ENCODE assay signal across 8 mouse cellular contexts in the genomic region with DNA sequence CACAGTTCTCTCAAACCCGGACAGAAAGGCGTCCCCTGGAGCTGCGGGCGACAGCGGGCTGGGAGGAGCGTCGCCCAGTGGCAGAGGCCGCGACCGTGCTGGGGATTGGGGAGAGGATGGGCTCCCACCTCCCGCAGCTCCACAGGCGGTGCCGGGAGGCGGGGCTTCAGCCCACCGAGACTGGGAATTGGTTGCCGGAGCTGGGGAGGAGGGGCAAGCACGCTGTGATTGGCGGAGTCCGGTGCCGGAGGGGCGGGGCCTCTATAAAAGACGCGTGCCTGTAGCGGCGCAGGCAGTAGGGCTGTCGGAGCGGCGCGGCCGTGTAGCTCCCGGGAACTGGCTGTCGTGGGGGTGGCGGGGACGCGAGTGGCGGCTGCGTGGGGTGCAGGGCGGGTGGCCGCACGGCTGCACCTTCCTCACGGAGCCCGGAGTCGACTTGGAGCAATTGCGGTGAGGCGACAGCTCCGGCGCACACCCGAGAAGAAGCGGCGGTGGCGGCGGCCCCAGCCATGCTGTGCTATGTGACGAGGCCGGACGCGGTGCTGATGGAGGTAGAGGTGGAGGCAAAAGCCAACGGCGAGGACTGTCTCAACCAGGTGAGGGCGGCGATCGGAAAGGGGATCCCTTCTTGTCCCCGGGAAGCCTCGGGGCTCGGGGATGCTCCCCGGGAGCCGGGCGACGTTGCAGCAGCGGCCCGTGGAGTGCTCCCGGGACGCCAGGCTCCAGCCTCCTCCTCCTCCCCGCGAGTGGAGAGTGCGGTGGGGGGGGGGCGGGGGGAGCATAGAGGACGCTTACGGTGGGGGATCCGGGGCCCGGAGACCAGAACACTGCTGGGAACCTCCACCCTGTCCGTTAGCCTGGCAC. TPM values are rescaled to one million over a fixed set of nuclear protein-coding genes. Genes with fewer than 3 reads are reported as not detected.
DNase-seq lines count a peak whose midpoint lies in the region; ATAC-seq and TF ChIP-seq lines count a peak whose summit lies in the region.

Gene Mylip (plus strand): TSS at position 295 of the 864 bp plus-strand sequence.

- H3K4me1 ChIP-seq in bone marrow macrophage, adult 2 months (ENCODE audit: control insufficient read depth, insufficient read depth, low read length): peaks cover 26% of the 10 kb centered on the region
- H3K4me1 ChIP-seq in embryonic facial prominence, embryonic 15.5 days: peaks cover 34% of the 10 kb centered on the region
- peaks cover 42% of the 10 kb centered on the region for H3K4me1 ChIP-seq in limb, embryonic 13.5 days
- peaks cover 18% of the 10 kb centered on the region for H3K4me1 ChIP-seq in midbrain, embryonic 15.5 days

- peak within 1 kb of the TSS; percentile 76 for H3K4me2 ChIP-seq in embryonic facial prominence, embryonic 15.5 days (replicated peaks)
- peak within 1 kb of the TSS; percentile 86 for H3K4me2 ChIP-seq in limb, embryonic 13.5 days (replicated peaks)
- peak within 1 kb of the TSS; percentile 88 for H3K4me2 ChIP-seq in midbrain, embryonic 15.5 days

- H3K9me3 ChIP-seq in embryonic facial prominence, embryonic 15.5 days (replicated peaks): no peaks in the 10 kb centered on the region
- no peaks in the 10 kb centered on the region for H3K9me3 ChIP-seq in limb, embryonic 13.5 days
- H3K9me3 ChIP-seq in midbrain, embryonic 15.5 days: no peaks in the 10 kb centered on the region

- ATAC-seq in embryonic facial prominence, embryonic 15.5 days (ENCODE audit: insufficient number of reproducible peaks, low FRiP score, low TSS enrichment, low read depth): peak; percentile 95
- peak; percentile 93 for ATAC-seq in limb, embryonic 13.5 days (ENCODE audit: low FRiP score, low read depth)
- peak; percentile 99 for ATAC-seq in midbrain, embryonic 15.5 days (replicated peaks)

- H3K4me3 ChIP-seq in bone marrow macrophage, adult 2 months (ENCODE audit: insufficient read depth, low read length): peak within 1 kb of the TSS; percentile 80
- H3K4me3 ChIP-seq in embryonic facial prominence, embryonic 15.5 days (replicated peaks): peak within 1 kb of the TSS; percentile 90
- H3K4me3 ChIP-seq in limb, embryonic 13.5 days: peak within 1 kb of the TSS; percentile 92
- peak within 1 kb of the TSS; percentile 61 for H3K4me3 ChIP-seq in midbrain, embryonic 15.5 days

- peak; percentile 99 for TF ChIP-seq POLR2A in bone marrow macrophage, adult 2 months (IDR thresholded peaks at IDR 0.05; ENCODE audit: borderline replicate concordance, low read depth, low read length)

- no peaks in the 10 kb centered on the region for H3K27me3 ChIP-seq in embryonic facial prominence, embryonic 15.5 days
- H3K27me3 ChIP-seq in limb, embryonic 13.5 days: no peaks in the 10 kb centered on the region
- peaks cover 5% of the 10 kb centered on the region for H3K27me3 ChIP-seq in midbrain, embryonic 15.5 days (replicated peaks)

- peak within 1 kb of the TSS; percentile 87 for H3K9ac ChIP-seq in embryonic facial prominence, embryonic 15.5 days
- peak within 1 kb of the TSS; percentile 93 for H3K9ac ChIP-seq in limb, embryonic 13.5 days
- H3K9ac ChIP-seq in midbrain, embryonic 15.5 days: peak within 1 kb of the TSS; percentile 60

- no peak for TF ChIP-seq CTCF in bone marrow macrophage, adult 2 months (IDR thresholded peaks at IDR 0.05; ENCODE audit: low read depth, low read length)

- H3K27ac ChIP-seq in bone marrow macrophage, adult 2 months (ENCODE audit: insufficient read depth, low read depth, low read length): peak within 1 kb of the TSS; percentile 97
- H3K27ac ChIP-seq in embryonic facial prominence, embryonic 15.5 days (replicated peaks): peak within 1 kb of the TSS; percentile 90
- H3K27ac ChIP-seq in limb, embryonic 13.5 days: peak within 1 kb of the TSS; percentile 93
- H3K27ac ChIP-seq in midbrain, embryonic 15.5 days: peak within 1 kb of the TSS; percentile 62

- under 1% methylated on average over 74 of the region's 81 CpGs for WGBS in embryonic facial prominence, embryonic 15.5 days
- 0% methylated on average over 76 of the region's 81 CpGs for WGBS in limb, embryonic 13.5 days
- under 1% methylated on average over 80 of the region's 81 CpGs for WGBS in midbrain, embryonic 15.5 days

- DNase-seq in A20 (ENCODE audit: low read depth, low spot score): peak; percentile 99
- DNase-seq in heart, adult 8-10 months (ENCODE audit: low spot score): peak; percentile 98
- DNase-seq in kidney, adult 9 months: peak; percentile 99
- DNase-seq in spleen, adult 18-20 months: peak; percentile 99 to 100

- no peaks in the 10 kb centered on the region; the same call in 1 of the 2 replicates for H3K36me3 ChIP-seq in embryonic facial prominence, embryonic 15.5 days
- H3K36me3 ChIP-seq in limb, embryonic 13.5 days: 0 out of 2 replicates have a peak, but pooled peaks cover 3% of the 10 kb centered on the region
- H3K36me3 ChIP-seq in midbrain, embryonic 15.5 days (replicated peaks): no peaks in the 10 kb centered on the region

RNA-seq across cellular contexts. Expression of gene Mylip, which starts in this region (rescaled TPM):
- 37.3 and 41.1 TPM in 2 replicates for polyA plus RNA-seq in bone marrow macrophage, adult 2 months (2012; ENCODE audit: insufficient read depth, insufficient read length, missing spikeins)
- 35.2 and 36.1 TPM in 2 replicates for polyA plus RNA-seq in embryonic facial prominence, embryonic 15.5 days (2015; fragmentation: Nextera tagmentation; extraction: Ambion mirVana)
- 10 to 100 TPM; 14.3 to 28.1 (median 19.6) TPM for total RNA-seq in heart, adult 8-10 months (2022)
- 28.1 and 28.4 TPM in 2 replicates for polyA plus RNA-seq in limb, embryonic 13.5 days (2015; fragmentation: Nextera tagmentation; extraction: Ambion mirVana)
- polyA plus RNA-seq in midbrain, embryonic 15.5 days (2015; fragmentation: Nextera tagmentation; extraction: Ambion mirVana): 6.5 and 6.7 TPM in 2 replicates

Comparison
In these comparisons a context has a peak if more than half of its experiments do, and no peak if none do; other contexts are left out.
1. Peak in every context shown above with its lines: DNase-seq, ATAC-seq, H3K4me3 ChIP-seq and H3K27ac ChIP-seq.